Mouse (Mus musculus) liver, embryonic 14.5 days (tissue): ENCODE results near the gene Bin2.

Experiments
- CTCF ChIP-seq: IDR thresholded peaks from 2 replicates; pipeline ENCODE4 v1.5.1; 2016; ENCODE audit warnings: antibody characterized with exemption, low read depth, control low read depth
- EP300 ChIP-seq: IDR thresholded peaks from 2 replicates; pipeline ENCODE4 v1.6.1; 2016; ENCODE audit warnings: antibody characterized with exemption, low read depth

GRCm38 (mm10) chr15:100635239-100635638 is 34.1 kb downstream of the Bin2 start:
- no peak for TF ChIP-seq CTCF
- TF ChIP-seq EP300 = no peak
